Mouse (Mus musculus): ENCODE measurements around the gene Txndc16. TPM values are rescaled to one million over a fixed set of nuclear protein-coding genes. Genes with fewer than 3 reads are reported as not detected.

Gene Txndc16
- total and polyA plus RNA-seq, 3 experiments = 0.07 to 0.71 TPM; not detected in 1

DNA sequence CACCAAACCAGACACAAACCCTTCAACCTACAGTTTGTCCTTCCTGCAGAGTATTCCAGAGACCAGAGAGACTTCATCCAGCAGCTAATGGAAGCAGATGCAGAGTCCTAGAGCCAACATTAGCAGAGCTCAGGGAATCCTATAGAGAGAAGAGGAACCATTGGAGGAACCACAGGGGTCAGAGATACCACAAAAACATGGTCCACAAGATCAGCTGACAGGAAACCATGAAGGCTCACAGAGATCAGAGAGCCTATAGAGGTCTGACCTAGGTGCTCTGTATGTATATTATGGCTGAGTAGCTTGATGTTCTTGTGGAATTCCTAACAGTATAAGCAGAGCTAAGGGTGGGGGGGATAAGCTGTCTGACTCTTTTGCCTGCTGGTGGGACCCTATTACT is 19.5 kb downstream of the Txndc16 start:
- Histone ChIP-seq H3K36me3 (replicated peaks) (no peaks in the 10 kb centered on the region), H3K4me1 (ENCODE audit: insufficient read depth, low read depth, low read length) (no peaks in the 10 kb centered on the region), H3K9me3 (replicated peaks) (no peaks in the 10 kb centered on the region), H3K27me3 (ENCODE audit: insufficient read depth, low read length) (no peaks in the 10 kb centered on the region; the same call in 1 of the 2 replicates), H3K4me3 (ENCODE audit: low read depth, low read length) (no peak overlapping the region)
- ATAC-seq (ENCODE audit: extremely low read depth, insufficient number of reproducible peaks, low FRiP score, poor library complexity, severe bottlenecking) = no peak
- no peak for DNase-seq (ENCODE audit: low spot score)
- TF ChIP-seq GATA2 (IDR thresholded peaks at IDR 0.05; ENCODE audit: borderline replicate concordance, low read depth, low read length) (no peak), GATA1 (IDR thresholded peaks at IDR 0.05; ENCODE audit: borderline replicate concordance, low read length) (no peak), CTCF (IDR thresholded peaks at IDR 0.05; ENCODE audit: low read depth, low read length) (no peak), TAL1 (conservative IDR thresholded peaks at IDR 0.05; ENCODE audit: low read depth, low read length) (no peak), POLR2AphosphoS5 (IDR thresholded peaks at IDR 0.05; ENCODE audit: insufficient replicate concordance, low read depth, low read length) (no peak)

DNA sequence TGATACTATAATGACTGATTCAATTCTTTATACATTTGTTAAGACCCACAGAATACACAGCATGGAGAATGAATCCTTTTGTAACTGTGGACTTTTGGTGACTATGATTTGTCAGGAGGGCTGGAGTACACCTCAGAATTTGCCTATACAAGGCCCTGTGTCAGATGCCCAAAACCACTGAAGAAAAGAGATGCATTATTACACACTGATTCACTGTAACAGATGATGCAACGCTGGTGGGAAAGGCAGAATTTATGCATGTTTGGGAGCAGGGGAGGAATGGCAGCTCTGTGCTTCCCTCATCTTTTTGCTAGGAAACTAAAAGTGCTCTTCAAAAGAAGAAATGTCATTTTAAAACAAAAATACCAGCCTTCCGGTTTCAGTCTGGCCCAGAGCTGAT is 29.1 kb downstream of the Txndc16 start:
- H3K4me3 ChIP-seq (ENCODE audit: low read depth, low read length) = no peak overlapping the region
- H3K36me3 ChIP-seq (replicated peaks) = no peaks in the 10 kb centered on the region
- no peaks in the 10 kb centered on the region for H3K9me3 ChIP-seq (replicated peaks)
- no peaks in the 10 kb centered on the region for H3K27me3 ChIP-seq (ENCODE audit: insufficient read depth, low read length)
- H3K4me1 ChIP-seq (ENCODE audit: insufficient read depth, low read depth, low read length) = no peaks in the 10 kb centered on the region
- ATAC-seq (ENCODE audit: extremely low read depth, insufficient number of reproducible peaks, low FRiP score, poor library complexity, severe bottlenecking) (no peak), DNase-seq (ENCODE audit: low spot score) (no peak)
- TF ChIP-seq GATA1 (IDR thresholded peaks at IDR 0.05; ENCODE audit: borderline replicate concordance, low read length) (no peak), POLR2AphosphoS5 (IDR thresholded peaks at IDR 0.05; ENCODE audit: insufficient replicate concordance, low read depth, low read length) (no peak), GATA2 (IDR thresholded peaks at IDR 0.05; ENCODE audit: borderline replicate concordance, low read depth, low read length) (no peak), TAL1 (conservative IDR thresholded peaks at IDR 0.05; ENCODE audit: low read depth, low read length) (no peak), CTCF (IDR thresholded peaks at IDR 0.05; ENCODE audit: low read depth, low read length) (no peak)

DNA sequence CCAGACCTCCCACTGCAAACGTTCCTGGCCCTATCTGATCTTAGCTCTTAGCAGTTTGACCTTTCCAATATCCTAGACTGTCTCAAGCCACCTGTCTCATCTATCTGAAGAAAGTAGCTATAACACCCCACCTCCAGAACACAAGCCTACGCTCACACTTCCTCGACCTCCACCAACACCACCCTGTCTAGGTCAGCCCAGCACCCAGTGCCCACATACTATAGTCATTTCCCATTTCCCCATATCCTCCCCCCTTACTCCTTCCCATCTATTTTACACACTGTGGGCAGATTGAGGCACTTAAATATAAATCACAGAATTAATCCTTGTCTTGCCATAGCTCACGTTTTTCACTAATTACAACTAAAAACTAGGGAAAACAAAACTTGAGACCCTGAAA is 38.5 kb downstream of the Txndc16 start:
- DNase-seq (ENCODE audit: low spot score) = no peak
- ATAC-seq (ENCODE audit: extremely low read depth, insufficient number of reproducible peaks, low FRiP score, poor library complexity, severe bottlenecking) = no peak
- 0 out of 2 replicates have a peak, but pooled peaks cover 2% of the 10 kb centered on the region for H3K27me3 ChIP-seq (ENCODE audit: insufficient read depth, low read length)
- no peaks in the 10 kb centered on the region for H3K4me1 ChIP-seq (ENCODE audit: insufficient read depth, low read depth, low read length)
- TF ChIP-seq CTCF (IDR thresholded peaks at IDR 0.05; ENCODE audit: low read depth, low read length) = no peak
- no peak for TF ChIP-seq POLR2AphosphoS5 (IDR thresholded peaks at IDR 0.05; ENCODE audit: insufficient replicate concordance, low read depth, low read length)
- TF ChIP-seq GATA1 (IDR thresholded peaks at IDR 0.05; ENCODE audit: borderline replicate concordance, low read length) = no peak
- no peak for TF ChIP-seq TAL1 (conservative IDR thresholded peaks at IDR 0.05; ENCODE audit: low read depth, low read length)
- TF ChIP-seq GATA2 (IDR thresholded peaks at IDR 0.05; ENCODE audit: borderline replicate concordance, low read depth, low read length) = no peak
- H3K4me3 ChIP-seq (ENCODE audit: low read depth, low read length) = no peak overlapping the region
- no peaks in the 10 kb centered on the region for H3K9me3 ChIP-seq (replicated peaks)
- H3K36me3 ChIP-seq (replicated peaks) = no peaks in the 10 kb centered on the region

DNA sequence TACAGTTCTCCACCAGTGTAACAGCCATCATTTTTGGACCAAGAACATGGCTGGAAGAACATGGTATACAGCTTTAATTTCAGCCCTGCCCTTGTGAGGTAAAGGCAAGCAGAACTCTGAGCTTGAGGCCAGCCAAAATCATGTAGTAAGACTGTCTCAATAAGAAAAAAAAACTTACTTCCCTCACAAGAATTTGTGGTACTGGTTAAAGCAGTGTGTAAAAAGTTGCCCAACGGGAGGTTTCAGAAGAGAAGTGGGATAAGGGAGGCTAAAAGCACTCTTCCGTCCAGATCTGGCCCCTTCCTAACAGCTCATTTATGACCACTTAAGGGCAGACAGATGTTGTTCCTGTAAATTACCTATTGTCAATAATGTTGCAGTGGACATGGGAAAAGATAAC is 40.5 kb downstream of the Txndc16 start:
- peaks cover 8% of the 10 kb centered on the region for H3K27me3 ChIP-seq (ENCODE audit: insufficient read depth, low read length)
- TF ChIP-seq POLR2AphosphoS5 (IDR thresholded peaks at IDR 0.05; ENCODE audit: insufficient replicate concordance, low read depth, low read length) (no peak), TAL1 (conservative IDR thresholded peaks at IDR 0.05; ENCODE audit: low read depth, low read length) (no peak), GATA1 (IDR thresholded peaks at IDR 0.05; ENCODE audit: borderline replicate concordance, low read length) (no peak), GATA2 (IDR thresholded peaks at IDR 0.05; ENCODE audit: borderline replicate concordance, low read depth, low read length) (no peak), CTCF (IDR thresholded peaks at IDR 0.05; ENCODE audit: low read depth, low read length) (no peak)

GRCm38 (mm10) chr14:45179186-45179585 is 40.9 kb downstream of the Txndc16 start:
- no peak overlapping the region for H3K4me3 ChIP-seq (ENCODE audit: low read depth, low read length)
- ATAC-seq (ENCODE audit: extremely low read depth, insufficient number of reproducible peaks, low FRiP score, poor library complexity, severe bottlenecking) = no peak
- no peaks in the 10 kb centered on the region for H3K4me1 ChIP-seq (ENCODE audit: insufficient read depth, low read depth, low read length)
- no peaks in the 10 kb centered on the region for H3K36me3 ChIP-seq (replicated peaks)
- no peaks in the 10 kb centered on the region for H3K9me3 ChIP-seq (replicated peaks)
- H3K27me3 ChIP-seq (ENCODE audit: insufficient read depth, low read length) = peaks cover 8% of the 10 kb centered on the region
- no peak for DNase-seq (ENCODE audit: low spot score)
- TF ChIP-seq CTCF (IDR thresholded peaks at IDR 0.05; ENCODE audit: low read depth, low read length) (no peak), GATA2 (IDR thresholded peaks at IDR 0.05; ENCODE audit: borderline replicate concordance, low read depth, low read length) (no peak), GATA1 (IDR thresholded peaks at IDR 0.05; ENCODE audit: borderline replicate concordance, low read length) (no peak), POLR2AphosphoS5 (IDR thresholded peaks at IDR 0.05; ENCODE audit: insufficient replicate concordance, low read depth, low read length) (no peak), TAL1 (conservative IDR thresholded peaks at IDR 0.05; ENCODE audit: low read depth, low read length) (no peak)

More for the DNA sequence above, 40.5 kb downstream of the Txndc16 start:
- Histone ChIP-seq H3K4me3 (ENCODE audit: low read depth, low read length) (no peak overlapping the region), H3K9me3 (replicated peaks) (no peaks in the 10 kb centered on the region), H3K36me3 (replicated peaks) (no peaks in the 10 kb centered on the region), H3K4me1 (ENCODE audit: insufficient read depth, low read depth, low read length) (no peaks in the 10 kb centered on the region)
- DNase-seq (ENCODE audit: low spot score) (no peak), ATAC-seq (ENCODE audit: extremely low read depth, insufficient number of reproducible peaks, low FRiP score, poor library complexity, severe bottlenecking) (no peak)

DNA sequence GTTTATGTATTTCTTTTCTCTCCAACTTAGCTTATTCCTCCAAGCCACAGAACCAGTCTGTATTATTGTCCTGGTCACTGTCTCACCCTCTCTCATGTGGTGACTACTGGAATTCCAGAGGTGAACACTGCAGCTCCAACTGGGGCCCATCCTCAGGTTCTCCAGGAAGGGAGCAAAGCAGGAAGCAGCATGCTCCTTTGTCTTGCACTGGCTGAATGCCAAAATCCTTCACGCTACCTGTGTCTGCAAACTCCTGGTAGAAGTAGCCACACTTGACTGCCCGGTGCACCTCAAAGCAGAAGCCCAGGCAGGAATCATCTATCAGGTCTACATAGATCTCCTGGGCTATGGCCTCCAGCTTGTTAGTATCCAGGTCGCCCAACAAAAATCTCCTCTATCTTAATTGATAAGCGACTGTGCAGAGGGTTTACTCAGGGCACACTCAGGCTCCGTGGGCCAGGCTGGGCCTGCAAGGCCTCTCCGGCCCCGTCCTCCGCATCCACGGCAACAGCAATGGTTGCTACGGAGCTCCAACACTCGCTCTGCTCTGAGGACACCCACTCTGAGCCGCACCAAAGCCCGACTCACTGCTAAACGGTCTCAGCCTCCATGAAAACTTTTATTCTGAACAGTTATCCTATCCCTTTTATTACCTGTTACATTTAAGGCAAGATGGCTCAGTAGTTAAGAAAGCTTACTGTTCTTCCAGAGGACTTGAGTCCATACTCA is 45.0 kb downstream of the Txndc16 start:
- TF ChIP-seq GATA1 (IDR thresholded peaks at IDR 0.05; ENCODE audit: borderline replicate concordance, low read length) = no peak
- no peak for TF ChIP-seq GATA2 (IDR thresholded peaks at IDR 0.05; ENCODE audit: borderline replicate concordance, low read depth, low read length)
- TF ChIP-seq TAL1 (conservative IDR thresholded peaks at IDR 0.05; ENCODE audit: low read depth, low read length) = no peak
- TF ChIP-seq POLR2AphosphoS5 (IDR thresholded peaks at IDR 0.05; ENCODE audit: insufficient replicate concordance, low read depth, low read length) = no peak
- no peak for TF ChIP-seq CTCF (IDR thresholded peaks at IDR 0.05; ENCODE audit: low read depth, low read length)
- ATAC-seq (ENCODE audit: extremely low read depth, insufficient number of reproducible peaks, low FRiP score, poor library complexity, severe bottlenecking) (no peak), DNase-seq (ENCODE audit: low spot score) (no peak)
- peaks cover 6% of the 10 kb centered on the region for H3K27me3 ChIP-seq (ENCODE audit: insufficient read depth, low read length)
- no peaks in the 10 kb centered on the region for H3K4me1 ChIP-seq (ENCODE audit: insufficient read depth, low read depth, low read length)
- no peaks in the 10 kb centered on the region for H3K9me3 ChIP-seq (replicated peaks)
- H3K4me3 ChIP-seq (ENCODE audit: low read depth, low read length) = no peak overlapping the region
- H3K36me3 ChIP-seq (replicated peaks) = no peaks in the 10 kb centered on the region

Data from G1E (cell line).